Mouse (Mus musculus) liver, embryonic 16.5 days (tissue): ENCODE measurements around the gene Pacrg. TPM values are rescaled to one million over a fixed set of nuclear protein-coding genes. Genes with fewer than 3 reads are reported as not detected.

ENCODE experiments used
- ATAC-seq: fragments of 200-750 bp; cut with Nextera tagmentation; 2 replicates; pipeline ENCODE4 v1.8.0; 2017; ENCODE audit warnings: low read depth, mild to moderate bottlenecking, moderate number of reproducible peaks, moderate library complexity
- H3K27ac ChIP-seq: fragments of 300-500 bp; sonication (generic); 2 replicates; pipeline ENCODE4 v1.5.1; 2014; ENCODE audit warnings: mild to moderate bottlenecking, low read length
- H3K27me3 ChIP-seq: fragments of 300-500 bp; sonication (generic); 2 replicates; pipeline ENCODE4 v1.6.1; 2014; ENCODE audit warnings: low read depth, low read length, mixed read lengths; ENCODE audit not compliant: control insufficient read depth, insufficient read depth
- H3K36me3 ChIP-seq: fragments of 300-500 bp; sonication (generic); 2 replicates; pipeline ENCODE4 v1.6.1; 2014; ENCODE audit warnings: mild to moderate bottlenecking; ENCODE audit not compliant: control insufficient read depth, insufficient read depth
- H3K4me1 ChIP-seq: fragments of 300-500 bp; sonication (generic); 2 replicates; pipeline ENCODE4 v1.6.1; 2014; ENCODE audit warnings: low read depth, low read length, mixed read lengths; ENCODE audit not compliant: control insufficient read depth
- H3K4me2 ChIP-seq: fragments of 300-500 bp; sonication (generic); 2 replicates; pipeline ENCODE4 v1.6.1; 2014; ENCODE audit warnings: low read depth, low read length, mixed read lengths
- H3K4me3 ChIP-seq: fragments of 300-500 bp; sonication (generic); 2 replicates; pipeline ENCODE4 v1.5.1; 2014; ENCODE audit warnings: low read depth, mild to moderate bottlenecking, low read length
- H3K9ac ChIP-seq: fragments of 300-500 bp; sonication (generic); 2 replicates; pipeline ENCODE4 v1.6.1; 2014; ENCODE audit warnings: low read depth, low read length
- H3K9me3 ChIP-seq: fragments of 300-500 bp; sonication (generic); replicated peaks from 2 replicates; pipeline ENCODE4 v1.6.1; 2016; ENCODE audit warnings: low read length; ENCODE audit not compliant: control insufficient read depth
- WGBS: fragments of 180-500 bp; shearing (Covaris S2); extraction: QIAGEN DNeasy Blood & Tissue Kit; methylation state at CpG from one replicate; pipeline ENCODE4 v1.1.7; 2014; ENCODE audit not compliant: insufficient replicate concordance; 5-methylcytosine and 5-hydroxymethylcytosine counted together
- polyA plus RNA-seq: library from polyadenylated mRNA; unstranded; fragments of >200 nt; fragmentation: Nextera tagmentation; extraction: Ambion mirVana; gene quantifications from 2 replicates; pipeline ENCODE4 v1.2.1, GENCODE M21; 2015

Pacrg gene
- polyA plus RNA-seq, 1 experiment from 2014 or later: not detected

GRCm38 (mm10) chr17:10808571-10808970, 31.5 kb downstream of the Pacrg start:
- Histone ChIP-seq H3K27ac (no peak overlapping the region), H3K36me3 (no peaks in the 10 kb centered on the region), H3K9me3 (no peaks in the 10 kb centered on the region), H3K9ac (no peak overlapping the region), H3K4me1 (no peaks in the 10 kb centered on the region), H3K4me3 (no peak overlapping the region), H3K4me2 (no peak overlapping the region), H3K27me3 (no peaks in the 10 kb centered on the region)
- ATAC-seq: no peak
- WGBS: 37% methylated on average over 2 of the region's 2 CpGs

GRCm38 (mm10) chr17:10807261-10807998, 32.7 kb downstream of the Pacrg start:
- 72% methylated on average over 13 of the region's 13 CpGs for WGBS

GRCm38 (mm10) chr17:10806692-10807091, 33.4 kb downstream of the Pacrg start:
- H3K36me3 ChIP-seq: no peaks in the 10 kb centered on the region
- H3K4me2 ChIP-seq: no peak overlapping the region
- H3K27me3 ChIP-seq: no peaks in the 10 kb centered on the region
- H3K4me1 ChIP-seq: no peaks in the 10 kb centered on the region
- no peak overlapping the region for H3K9ac ChIP-seq
- no peaks in the 10 kb centered on the region for H3K9me3 ChIP-seq
- no peak overlapping the region for H3K27ac ChIP-seq
- ATAC-seq: no peak
- WGBS: 58% methylated on average over 4 of the region's 4 CpGs
- no peak overlapping the region for H3K4me3 ChIP-seq

More at GRCm38 (mm10) chr17:10807261-10807998, 32.7 kb downstream of the Pacrg start:
- no peaks in the 10 kb centered on the region for H3K9me3 ChIP-seq
- no peak for ATAC-seq
- no peaks in the 10 kb centered on the region for H3K27me3 ChIP-seq
- H3K9ac ChIP-seq: no peak overlapping the region
- H3K4me3 ChIP-seq: no peak overlapping the region
- H3K27ac ChIP-seq: no peak overlapping the region
- H3K4me1 ChIP-seq: no peaks in the 10 kb centered on the region
- H3K4me2 ChIP-seq: no peak overlapping the region
- H3K36me3 ChIP-seq: no peaks in the 10 kb centered on the region

DNA sequence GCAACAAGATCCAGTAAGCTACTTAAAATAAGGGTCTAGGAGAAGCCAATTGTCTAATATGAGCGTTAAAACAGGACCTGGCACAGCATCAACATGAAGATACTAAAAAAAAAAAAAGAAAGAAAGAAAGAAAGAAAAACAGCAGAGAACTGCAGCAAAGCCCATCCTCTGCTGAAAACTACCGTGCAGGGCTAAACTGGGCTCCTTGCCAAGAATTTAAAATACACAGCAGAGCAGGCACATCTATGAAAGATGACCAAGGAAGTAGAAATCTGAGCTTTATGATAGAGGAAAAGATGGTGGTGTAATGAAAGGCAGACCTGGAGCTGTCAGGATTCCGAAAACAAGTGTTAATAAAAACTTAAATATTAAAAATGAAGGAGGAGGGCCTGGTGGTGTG, 48.5 kb downstream of the Pacrg start:
- Histone ChIP-seq H3K36me3 (no peaks in the 10 kb centered on the region), H3K4me2 (no peak overlapping the region), H3K4me1 (no peaks in the 10 kb centered on the region), H3K9ac (no peak overlapping the region), H3K9me3 (no peaks in the 10 kb centered on the region), H3K4me3 (no peak overlapping the region), H3K27me3 (no peaks in the 10 kb centered on the region), H3K27ac (no peak overlapping the region)
- no peak for ATAC-seq
- 45% methylated on average over 3 of the region's 3 CpGs for WGBS

DNA sequence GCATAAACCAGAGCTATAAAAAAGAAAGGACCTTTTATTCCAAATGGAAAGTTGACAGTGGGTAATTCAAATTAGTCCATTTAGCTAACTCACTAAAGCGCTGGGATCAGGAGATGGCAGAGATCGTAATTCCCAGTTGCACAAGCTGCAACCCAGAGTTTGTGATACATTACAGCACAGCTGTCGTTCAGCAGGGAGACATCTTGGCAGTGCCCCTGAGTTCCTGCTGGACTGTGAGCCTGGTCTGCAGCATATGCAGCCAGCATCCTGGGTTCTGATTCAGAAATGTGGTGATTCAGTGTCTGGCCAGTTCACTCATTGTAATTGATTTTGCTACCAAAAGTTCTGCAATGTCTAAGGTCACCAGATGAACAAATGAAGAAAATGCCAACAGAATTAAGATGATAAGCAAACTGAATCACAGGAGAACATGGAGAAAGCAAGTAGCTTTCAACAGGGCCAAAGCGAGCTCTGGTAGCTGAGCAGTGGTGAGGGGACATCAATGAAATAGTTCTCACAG, 55.6 kb downstream of the Pacrg start:
- H3K4me1 ChIP-seq: no peaks in the 10 kb centered on the region
- no peaks in the 10 kb centered on the region for H3K9me3 ChIP-seq
- H3K27me3 ChIP-seq: no peaks in the 10 kb centered on the region
- H3K4me2 ChIP-seq: no peak overlapping the region
- H3K27ac ChIP-seq: no peak overlapping the region
- ATAC-seq: no peak
- no peaks in the 10 kb centered on the region for H3K36me3 ChIP-seq
- H3K4me3 ChIP-seq: no peak overlapping the region
- H3K9ac ChIP-seq: no peak overlapping the region
- 61% methylated on average over 4 of the region's 4 CpGs for WGBS

- ATAC-seq: no peak
- no peak overlapping the region for H3K4me3 ChIP-seq
- 53% methylated on average over 10 of the region's 10 CpGs for WGBS
These were observed 63.6 kb downstream of the Pacrg start for GRCm38 (mm10) chr17:10776503-10776902.

GRCm38 (mm10) chr17:10774468-10774867, 65.6 kb downstream of the Pacrg start:
- H3K9ac ChIP-seq: no peak overlapping the region
- no peaks in the 10 kb centered on the region for H3K36me3 ChIP-seq
- H3K4me3 ChIP-seq: no peak overlapping the region
- H3K27me3 ChIP-seq: no peaks in the 10 kb centered on the region
- ATAC-seq: no peak
- H3K27ac ChIP-seq: no peak overlapping the region
- no peaks in the 10 kb centered on the region for H3K9me3 ChIP-seq
- no peaks in the 10 kb centered on the region for H3K4me1 ChIP-seq
- 36% methylated on average over 1 of the region's 1 CpGs for WGBS
- no peak overlapping the region for H3K4me2 ChIP-seq

More at GRCm38 (mm10) chr17:10776503-10776902, 63.6 kb downstream of the Pacrg start:
- no peak overlapping the region for H3K4me2 ChIP-seq
- H3K9ac ChIP-seq: no peak overlapping the region
- H3K36me3 ChIP-seq: no peaks in the 10 kb centered on the region
- H3K9me3 ChIP-seq: no peaks in the 10 kb centered on the region
- no peaks in the 10 kb centered on the region for H3K27me3 ChIP-seq
- no peak overlapping the region for H3K27ac ChIP-seq
- H3K4me1 ChIP-seq: no peaks in the 10 kb centered on the region

DNA sequence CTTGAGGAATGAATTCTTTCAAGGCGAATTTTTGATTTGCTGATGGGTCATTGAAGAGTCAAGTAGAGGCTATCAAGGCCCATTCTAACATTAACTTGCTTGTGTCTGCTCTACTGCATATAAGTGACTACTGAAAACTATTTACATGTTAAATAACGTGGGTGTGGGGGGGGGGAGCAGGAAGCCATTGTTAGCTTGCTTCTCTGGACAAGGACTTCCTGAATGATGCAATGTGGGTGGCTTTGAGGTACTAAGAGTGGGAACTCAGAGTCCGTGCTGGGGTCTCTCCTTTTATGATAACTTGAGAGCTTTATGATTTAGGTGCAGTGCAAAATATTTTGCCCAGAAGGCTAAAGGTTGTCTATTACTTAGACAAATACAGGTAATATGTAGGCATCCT, 67.9 kb downstream of the Pacrg start:
- no peaks in the 10 kb centered on the region for H3K9me3 ChIP-seq
- H3K27me3 ChIP-seq: no peaks in the 10 kb centered on the region
- WGBS: 17% methylated on average over 3 of the region's 3 CpGs

GRCm38 (mm10) chr17:10769873-10770272, 70.2 kb downstream of the Pacrg start:
- Histone ChIP-seq H3K4me3 (no peak overlapping the region), H3K36me3 (no peaks in the 10 kb centered on the region), H3K9ac (no peak overlapping the region), H3K4me1 (no peaks in the 10 kb centered on the region), H3K9me3 (no peaks in the 10 kb centered on the region), H3K27ac (no peak overlapping the region), H3K4me2 (no peak overlapping the region), H3K27me3 (no peaks in the 10 kb centered on the region)
- 62% methylated on average over 6 of the region's 6 CpGs for WGBS
- ATAC-seq: no peak

More for the DNA sequence above, 67.9 kb downstream of the Pacrg start:
- ATAC-seq: no peak
- Histone ChIP-seq H3K4me2 (no peak overlapping the region), H3K9ac (no peak overlapping the region), H3K4me3 (no peak overlapping the region), H3K4me1 (no peaks in the 10 kb centered on the region), H3K27ac (no peak overlapping the region), H3K36me3 (no peaks in the 10 kb centered on the region)
